Mouse (Mus musculus) kidney, embryonic 14.5 days (tissue): ENCODE results near the gene Med28. TPM values are rescaled to one million over a fixed set of nuclear protein-coding genes. Genes with fewer than 3 reads are reported as not detected.

Experiments
- ATAC-seq: fragments of 200-750 bp; cut with Nextera tagmentation; 2 replicates; pipeline ENCODE4 v1.8.0; 2017; ENCODE audit warnings: moderate number of reproducible peaks, mild to moderate bottlenecking, moderate TSS enrichment, moderate library complexity; ENCODE audit not compliant: low FRiP score, low TSS enrichment
- H3K27ac ChIP-seq: fragments of 300-500 bp; sonication (generic); 2 replicates; pipeline ENCODE4 v1.5.1; 2014; ENCODE audit warnings: low read depth, mild to moderate bottlenecking, low read length, moderate library complexity, mixed read lengths
- H3K27me3 ChIP-seq: fragments of 300-500 bp; sonication (generic); 2 replicates; pipeline ENCODE4 v1.6.1; 2014; ENCODE audit warnings: mild to moderate bottlenecking, low read length; ENCODE audit not compliant: control insufficient read depth, insufficient read depth
- H3K36me3 ChIP-seq: fragments of 300-500 bp; sonication (generic); 2 replicates; pipeline ENCODE4 v1.6.1; 2014; ENCODE audit warnings: low read length, mixed read lengths; ENCODE audit not compliant: control insufficient read depth, insufficient read depth
- H3K4me1 ChIP-seq: fragments of 300-500 bp; sonication (generic); 2 replicates; pipeline ENCODE4 v1.6.1; 2014; ENCODE audit warnings: low read length, mixed read lengths; ENCODE audit not compliant: control insufficient read depth, insufficient read depth
- H3K4me2 ChIP-seq: fragments of 300-500 bp; sonication (generic); replicated peaks from 2 replicates; pipeline ENCODE4 v1.6.1; 2014; ENCODE audit warnings: low read depth, mild to moderate bottlenecking, low read length
- H3K4me3 ChIP-seq: fragments of 300-500 bp; sonication (generic); 2 replicates; pipeline ENCODE4 v1.5.1; 2014; ENCODE audit warnings: mild to moderate bottlenecking, low read length
- H3K9ac ChIP-seq: fragments of 300-500 bp; sonication (generic); 2 replicates; pipeline ENCODE4 v1.6.1; 2014; ENCODE audit warnings: low read depth, mild to moderate bottlenecking, low read length, moderate library complexity
- H3K9me3 ChIP-seq: fragments of 300-500 bp; sonication (generic); 2 replicates; pipeline ENCODE4 v1.6.1; 2016; ENCODE audit warnings: low read length; ENCODE audit not compliant: control insufficient read depth
- WGBS: fragments of 180-500 bp; shearing (Covaris S2); extraction: QIAGEN DNeasy Blood & Tissue Kit; methylation state at CpG from one replicate; pipeline ENCODE4 v1.1.7; 2014; 5-methylcytosine and 5-hydroxymethylcytosine counted together
- polyA plus RNA-seq: library from polyadenylated mRNA; unstranded; fragments of >200 nt; fragmentation: Nextera tagmentation; extraction: Ambion mirVana; gene quantifications from 2 replicates; pipeline ENCODE4 v1.2.1, GENCODE M21; 2014

Med28 gene
- polyA plus RNA-seq, 1 experiment from 2014 or later: 265 TPM

DNA sequence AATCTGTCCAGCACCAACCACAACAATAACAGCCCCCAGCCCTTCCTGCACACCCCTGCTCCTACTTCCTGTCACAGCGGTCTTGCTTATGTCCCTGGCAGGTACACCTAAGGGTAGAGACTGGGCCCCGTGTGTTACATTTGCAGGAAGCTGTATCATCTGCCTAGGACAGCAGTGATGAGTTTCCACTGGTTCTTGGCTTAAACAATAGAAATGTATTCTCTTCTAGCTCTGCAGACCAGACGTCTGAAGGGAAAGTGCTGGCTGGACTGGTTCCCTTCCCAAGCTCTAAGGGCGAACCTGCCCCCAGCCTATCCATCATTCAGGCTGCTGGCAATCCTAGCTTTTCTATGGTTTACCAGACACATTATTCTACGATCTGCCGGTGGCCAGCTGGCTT, 44.0 kb downstream of the Med28 start:
- Histone ChIP-seq H3K4me1 (no peaks in the 10 kb centered on the region), H3K4me2 (no peak overlapping the region), H3K9me3 (no peaks in the 10 kb centered on the region), H3K9ac (no peak overlapping the region), H3K4me3 (no peak overlapping the region), H3K36me3 (no peaks in the 10 kb centered on the region), H3K27ac (no peak overlapping the region), H3K27me3 (no peaks in the 10 kb centered on the region)
- ATAC-seq: no peak
- WGBS: 45% methylated on average over 6 of the region's 6 CpGs

DNA sequence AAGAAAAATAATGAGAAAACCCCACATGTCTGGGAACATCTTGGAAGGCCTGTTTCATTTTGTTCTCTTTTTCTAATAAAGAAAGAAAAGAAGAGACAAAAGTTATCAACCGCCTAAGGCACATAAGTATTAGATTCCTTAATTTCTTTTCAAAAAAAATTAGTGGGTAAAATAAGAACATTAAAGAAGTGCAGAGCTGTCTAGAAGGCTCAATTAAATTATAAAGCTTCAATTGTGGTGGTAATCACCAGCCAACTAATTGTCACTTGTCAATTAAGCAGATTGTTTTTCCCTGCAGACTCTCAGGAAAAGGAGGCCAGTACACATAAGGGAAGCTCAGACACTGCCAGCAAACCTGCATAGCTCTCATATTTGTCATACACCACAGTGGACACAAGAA, 45.8 kb downstream of the Med28 start:
- Histone ChIP-seq H3K9me3 (no peaks in the 10 kb centered on the region), H3K9ac (no peak overlapping the region)
- 98% methylated on average over 1 of the region's 1 CpGs for WGBS

GRCm38 (mm10) chr5:45572816-45573215, 52.8 kb downstream of the Med28 start:
- Histone ChIP-seq H3K27me3 (no peaks in the 10 kb centered on the region), H3K4me2 (no peak overlapping the region), H3K36me3 (no peaks in the 10 kb centered on the region), H3K4me3 (no peak overlapping the region), H3K9ac (no peak overlapping the region), H3K27ac (no peak overlapping the region), H3K9me3 (no peaks in the 10 kb centered on the region), H3K4me1 (no peaks in the 10 kb centered on the region)
- WGBS: 4% methylated on average over 5 of the region's 5 CpGs
- ATAC-seq: peak; percentile 90

More for the DNA sequence above, 45.8 kb downstream of the Med28 start:
- H3K4me2 ChIP-seq: no peak overlapping the region
- H3K4me3 ChIP-seq: no peak overlapping the region
- ATAC-seq: no peak
- no peaks in the 10 kb centered on the region for H3K36me3 ChIP-seq
- no peaks in the 10 kb centered on the region for H3K27me3 ChIP-seq
- H3K4me1 ChIP-seq: no peaks in the 10 kb centered on the region
- no peak overlapping the region for H3K27ac ChIP-seq

DNA sequence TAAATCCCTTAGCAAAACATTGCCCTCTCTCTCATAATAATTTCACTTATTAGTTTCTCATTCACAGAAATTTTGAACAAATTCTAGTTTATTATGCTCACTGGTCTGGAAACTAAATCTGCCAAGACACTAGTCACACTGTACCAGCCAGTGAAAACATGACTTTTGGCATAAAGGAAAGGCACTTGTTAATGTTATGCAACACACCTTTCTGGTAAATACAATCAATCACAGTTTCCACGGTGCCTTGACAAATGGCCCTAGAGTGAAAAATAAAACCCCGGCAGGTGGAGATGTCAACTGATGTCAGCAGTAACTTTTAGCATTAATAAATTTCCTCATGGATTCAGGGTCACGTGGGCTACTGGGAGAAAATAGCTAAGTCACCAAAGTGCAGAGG, 56.7 kb downstream of the Med28 start:
- Histone ChIP-seq H3K9ac (no peak overlapping the region), H3K4me2 (no peak overlapping the region), H3K4me3 (no peak overlapping the region), H3K36me3 (no peaks in the 10 kb centered on the region), H3K27me3 (no peaks in the 10 kb centered on the region), H3K9me3 (no peaks in the 10 kb centered on the region), H3K4me1 (no peaks in the 10 kb centered on the region), H3K27ac (no peak overlapping the region)
- WGBS: 25% methylated on average over 3 of the region's 3 CpGs
- no peak for ATAC-seq

GRCm38 (mm10) chr5:45577376-45577775, 57.3 kb downstream of the Med28 start:
- Histone ChIP-seq H3K9me3 (no peaks in the 10 kb centered on the region), H3K27ac (no peak overlapping the region), H3K4me3 (no peak overlapping the region), H3K9ac (no peak overlapping the region), H3K36me3 (no peaks in the 10 kb centered on the region), H3K27me3 (no peaks in the 10 kb centered on the region), H3K4me2 (no peak overlapping the region), H3K4me1 (no peaks in the 10 kb centered on the region)
- ATAC-seq: no peak
- WGBS: 85% methylated on average over 1 of the region's 1 CpGs

Other genes with a start within 250 kb of the Med28 start
- 134 and 146 TPM in 2 replicates for gene Qdpr, start 70.0 kb upstream of the Med28 start, polyA plus RNA-seq
- not detected in 2 replicates for gene Clrn2, start 66.5 kb upstream of the Med28 start, polyA plus RNA-seq
- 88.3 and 112 TPM in 2 replicates for gene Lap3, start 26.9 kb upstream of the Med28 start, polyA plus RNA-seq
- gene Fam184b, start 119.4 kb downstream of the Med28 start, polyA plus RNA-seq: 0.73 and 1.9 TPM in 2 replicates
- gene Ncapg, start 149.7 kb downstream of the Med28 start, polyA plus RNA-seq: 54.3 and 71.0 TPM in 2 replicates